Mouse (Mus musculus) liver, embryonic 14.5 days (tissue): Measurements from ENCODE around the gene Dnah8.

Experiments
- CTCF ChIP-seq: IDR thresholded peaks from 2 replicates; pipeline ENCODE4 v1.5.1; 2016; ENCODE audit warnings: antibody characterized with exemption, low read depth, control low read depth
- EP300 ChIP-seq: IDR thresholded peaks from 2 replicates; pipeline ENCODE4 v1.6.1; 2016; ENCODE audit warnings: antibody characterized with exemption, low read depth

DNA sequence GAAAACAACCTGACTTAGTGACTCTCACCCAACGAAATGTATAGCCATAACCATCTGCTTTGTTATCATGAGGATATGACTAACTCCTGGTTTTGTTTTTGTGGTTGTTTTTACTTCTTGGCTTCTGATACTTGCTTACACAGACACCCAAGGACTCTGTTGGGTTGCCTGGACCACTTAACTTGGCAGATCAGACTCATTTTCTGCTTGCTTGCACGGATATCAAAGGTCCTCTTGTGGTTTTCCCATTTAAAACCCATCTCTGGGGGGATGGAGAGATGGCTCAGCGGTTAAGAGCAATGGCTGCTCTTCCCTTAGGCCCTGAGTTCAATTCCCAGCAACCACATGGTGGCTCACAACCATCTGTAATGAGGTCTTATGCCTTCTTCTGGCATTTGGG, 954 bp upstream of the Dnah8 start:
- TF ChIP-seq CTCF: no peak
- TF ChIP-seq EP300: no peak
